Mouse (Mus musculus) heart, adult 2 months (tissue): ENCODE data around the gene Prr3. TPM values are rescaled to one million over a fixed set of nuclear protein-coding genes. Genes with fewer than 3 reads are reported as not detected.
"Not testable (repeated sequence)": the region's sequence is repeated elsewhere in the genome, so short reads cannot be mapped to it uniquely, and the experiment has no call there.

Source experiments
- DNase-seq, 2 experiments: peaks; one replicate each; pipeline ENCODE4 v3.0.0; 2021
- H3K27ac ChIP-seq: fragments of 200-600 bp; 2 replicates; pipeline ENCODE4 v1.8.1; 2022
- H3K27me3 ChIP-seq: fragments of 200-500 bp; 2 replicates; pipeline ENCODE4 v1.6.1; 2012; ENCODE audit warnings: mild to moderate bottlenecking, low read length, inconsistent platforms, mixed read lengths; ENCODE audit not compliant: control insufficient read depth, insufficient read depth
- H3K36me3 ChIP-seq: fragments of 200-500 bp; 2 replicates; pipeline ENCODE4 v1.6.1; 2012; ENCODE audit warnings: low read length, inconsistent platforms; ENCODE audit not compliant: control insufficient read depth, insufficient read depth
- H3K4me1 ChIP-seq: fragments of 200-500 bp; 2 replicates; pipeline ENCODE4 v1.6.1; 2011; ENCODE audit warnings: low read length; ENCODE audit not compliant: control insufficient read depth, insufficient read depth
- H3K4me3 ChIP-seq: fragments of 200-600 bp; 2 replicates; pipeline ENCODE4 v1.8.1; 2022
- H3K79me2 ChIP-seq: fragments of 200-500 bp; replicated peaks from 2 replicates; pipeline ENCODE4 v1.6.1; 2012; ENCODE audit warnings: mild to moderate bottlenecking, inconsistent platforms, low read length, moderate library complexity, mixed read lengths; ENCODE audit not compliant: control insufficient read depth, insufficient read depth
- H3K9ac ChIP-seq: fragments of 200-500 bp; 2 replicates; pipeline ENCODE4 v1.6.1; 2012; ENCODE audit warnings: low read depth, mild to moderate bottlenecking, control low read depth, inconsistent platforms, low read length, mixed read lengths
- CTCF ChIP-seq: fragments of 200-600 bp; IDR thresholded peaks from 2 replicates; pipeline ENCODE4 v1.8.1; 2022; ENCODE audit warnings: antibody characterized with exemption, mild to moderate bottlenecking, moderate library complexity
- EP300 ChIP-seq: fragments of 200-500 bp; IDR thresholded peaks from 2 replicates; pipeline ENCODE4 v1.6.1; 2011; ENCODE audit warnings: low read depth, low read length, control low read depth; ENCODE audit not compliant: insufficient read depth
- POLR2A ChIP-seq: fragments of 200-500 bp; IDR thresholded peaks from 2 replicates; pipeline ENCODE4 v1.6.1; 2011; ENCODE audit warnings: mild to moderate bottlenecking, low read depth, low read length, control low read depth; ENCODE audit not compliant: insufficient read depth
- WGBS: fragments of 180-500 bp; shearing (Covaris S2); methylation state at CpG from one replicate; pipeline ENCODE4 v1.1.7; 2018; 5-methylcytosine and 5-hydroxymethylcytosine counted together
- intact Hi-C: fragments of 180-260 bp; cut with DNase I; formaldehyde crosslinking; loops from one replicate; pipeline ENCODE4 v1.15.1; 2025
- polyA plus RNA-seq: library from polyadenylated mRNA; depleted of rRNA; stranded (reverse); fragments of >200 nt; gene quantifications from 2 replicates; pipeline ENCODE4 v1.2.3, GENCODE M21; 2012
- total RNA-seq, 2 experiments: library from RNA; stranded (reverse); gene quantifications; 2 replicates each; pipeline ENCODE4 v1.2.3; 2021

The Prr3 gene
- total and polyA plus RNA-seq, 3 experiments, result 3.9 to 7.6 (median 4.3) TPM

- Histone ChIP-seq H3K27ac (no peak overlapping the region), H3K4me1 (peaks cover 9% of the 10 kb centered on the region), H3K36me3 (no peaks in the 10 kb centered on the region), H3K79me2 (peaks cover 1% of the 10 kb centered on the region; the same call in 1 of the 2 replicates), H3K9ac (no peak overlapping the region), H3K4me3 (no peak overlapping the region), H3K27me3 (no peaks in the 10 kb centered on the region)
- DNase-seq, result no peak
- no peak for TF ChIP-seq CTCF
- TF ChIP-seq POLR2A, result no peak
- no peak for TF ChIP-seq EP300
- intact Hi-C loops, result no loop called here
- WGBS, result 77% methylated on average over 2 of the region's 2 CpGs
These were observed 12.4 kb downstream of the Prr3 start for GRCm38 (mm10) chr17:35967621-35968020.

- no peaks in the 10 kb centered on the region for H3K27me3 ChIP-seq
- no peak for TF ChIP-seq CTCF
- TF ChIP-seq EP300, result no peak
- no peak for TF ChIP-seq POLR2A
- WGBS, result 86% methylated on average over 10 of the region's 10 CpGs
- no peaks in the 10 kb centered on the region for H3K36me3 ChIP-seq
- no peaks in the 10 kb centered on the region; the same call in 1 of the 2 replicates for H3K4me1 ChIP-seq
- intact Hi-C loops, result no loop called here
- no peak overlapping the region for H3K4me3 ChIP-seq
- no peak for DNase-seq
- no peak overlapping the region for H3K9ac ChIP-seq
- H3K27ac ChIP-seq, result no peak overlapping the region
- no peaks in the 10 kb centered on the region; the same call in 1 of the 2 replicates for H3K79me2 ChIP-seq
These were observed 16.8 kb downstream of the Prr3 start for GRCm38 (mm10) chr17:35963279-35963678.

DNA sequence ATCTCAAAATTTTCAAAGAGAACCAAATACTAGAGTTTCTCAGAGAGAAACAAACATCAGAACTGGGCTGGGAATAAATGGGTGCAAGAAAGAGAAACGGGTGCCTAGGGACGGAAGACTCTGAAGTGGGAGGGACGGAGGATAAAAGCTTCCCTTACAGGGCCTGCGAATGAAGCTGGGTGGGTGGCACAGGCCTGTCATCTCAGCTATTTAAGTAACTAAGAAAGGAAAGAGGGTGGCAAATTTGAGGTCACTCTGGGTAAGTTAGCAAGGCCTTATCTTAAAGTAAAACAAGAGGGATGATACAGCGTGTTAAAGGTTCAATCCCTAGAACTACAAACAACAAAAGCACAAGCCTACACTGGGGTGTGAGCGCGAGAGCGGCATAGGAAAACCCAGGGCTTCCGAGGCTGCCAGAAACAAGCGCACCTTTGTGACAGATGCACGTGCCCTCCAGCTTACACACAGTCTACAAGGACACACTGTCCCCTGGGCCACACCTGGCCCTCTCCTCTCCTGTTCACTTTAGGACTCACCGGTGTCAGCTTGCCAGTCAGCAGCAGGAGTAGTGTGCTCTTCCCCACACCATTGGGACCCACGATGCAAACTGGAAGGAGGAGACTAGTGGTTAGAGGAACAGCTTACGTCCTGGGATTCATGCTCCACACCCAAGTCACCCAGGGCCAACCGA lies 21.4 kb downstream of the Prr3 start:
- DNase-seq, result no peak
- Histone ChIP-seq H3K9ac (no peak overlapping the region), H3K4me1 (no peaks in the 10 kb centered on the region), H3K79me2 (no peaks in the 10 kb centered on the region), H3K4me3 (no peak overlapping the region), H3K27ac (no peak overlapping the region), H3K27me3 (no peaks in the 10 kb centered on the region), H3K36me3 (no peaks in the 10 kb centered on the region)
- TF ChIP-seq EP300 (no peak), CTCF (no peak), POLR2A (no peak)
- WGBS, result 94% methylated on average over 15 of the region's 15 CpGs
- intact Hi-C loops, result no loop called here

DNA sequence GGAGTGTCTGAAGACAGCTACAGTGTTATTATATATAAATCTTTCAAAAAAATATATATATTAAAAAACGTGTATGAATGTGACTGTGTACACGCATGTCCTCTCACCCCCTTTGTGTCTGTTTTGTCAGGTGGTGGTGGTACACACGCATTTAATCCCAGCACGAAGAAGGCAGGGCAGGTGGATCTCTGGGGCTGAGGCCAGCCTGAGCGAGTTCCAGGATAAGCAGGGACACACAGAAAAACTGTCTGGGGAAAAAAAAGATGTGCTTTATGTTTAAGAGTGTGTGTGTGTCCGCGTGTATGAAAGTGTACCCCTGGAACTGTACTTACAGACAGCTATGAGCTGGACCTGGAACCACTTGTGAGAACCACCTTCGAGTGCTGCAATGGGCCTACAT lies 25.4 kb downstream of the Prr3 start:
- no peaks in the 10 kb centered on the region for H3K36me3 ChIP-seq
- TF ChIP-seq CTCF, result no peak
- TF ChIP-seq EP300, result no peak
- TF ChIP-seq POLR2A, result no peak
- H3K9ac ChIP-seq, result no peak overlapping the region
- no peak overlapping the region for H3K27ac ChIP-seq
- no peak overlapping the region for H3K4me3 ChIP-seq
- no peaks in the 10 kb centered on the region for H3K4me1 ChIP-seq
- H3K27me3 ChIP-seq, result no peaks in the 10 kb centered on the region
- no peaks in the 10 kb centered on the region for H3K79me2 ChIP-seq
- intact Hi-C loops, result no loop called here
- 76% methylated on average over 8 of the region's 8 CpGs for WGBS
- no peak for DNase-seq

DNA sequence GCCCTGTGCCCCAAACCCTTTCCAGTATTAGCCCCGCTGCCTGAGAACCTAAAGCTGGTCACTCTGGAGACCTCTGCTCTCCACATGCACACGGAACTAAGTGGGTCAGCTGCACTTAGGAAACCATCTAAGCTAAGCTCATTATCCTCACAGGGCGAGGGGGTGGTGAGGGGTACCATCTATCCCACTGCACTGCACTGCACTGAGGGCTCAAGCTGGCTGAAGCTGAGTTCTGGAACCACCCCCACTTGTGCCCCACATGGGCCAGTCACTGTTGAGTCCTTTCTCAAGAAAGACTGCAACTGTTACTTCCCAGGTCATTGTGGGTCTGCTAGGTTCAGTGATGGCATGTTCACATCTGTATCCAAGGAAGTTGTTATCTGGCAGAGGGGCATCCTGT lies 27.5 kb downstream of the Prr3 start:
- intact Hi-C loops, H3K4me1 ChIP-seq, H3K4me3 ChIP-seq, H3K27ac ChIP-seq, H3K9ac ChIP-seq, DNase-seq, H3K27me3 ChIP-seq, H3K36me3 ChIP-seq, H3K79me2 ChIP-seq: not testable (repeated sequence)
- 84% methylated on average over 3 of the region's 3 CpGs for WGBS

- H3K4me1 ChIP-seq, intact Hi-C loops, H3K9ac ChIP-seq: not testable (repeated sequence)
These were observed 29.1 kb downstream of the Prr3 start for GRCm38 (mm10) chr17:35950946-35951345.

More at GRCm38 (mm10) chr17:35950946-35951345, 29.1 kb downstream of the Prr3 start:
- H3K36me3 ChIP-seq, H3K27me3 ChIP-seq, DNase-seq, H3K4me3 ChIP-seq, H3K79me2 ChIP-seq, H3K27ac ChIP-seq: not testable (repeated sequence)
